Mouse (Mus musculus) heart, adult 2 months (tissue): ENCODE measurements around the gene Fahd2a.

Experiments used
- CTCF ChIP-seq: fragments of 200-600 bp; IDR thresholded peaks from 2 replicates; pipeline ENCODE4 v1.8.1; 2022; ENCODE audit warnings: antibody characterized with exemption, mild to moderate bottlenecking, moderate library complexity
- EP300 ChIP-seq: fragments of 200-500 bp; IDR thresholded peaks from 2 replicates; pipeline ENCODE4 v1.6.1; 2011; ENCODE audit warnings: low read depth, low read length, control low read depth; ENCODE audit not compliant: insufficient read depth
- POLR2A ChIP-seq: fragments of 200-500 bp; IDR thresholded peaks from 2 replicates; pipeline ENCODE4 v1.6.1; 2011; ENCODE audit warnings: mild to moderate bottlenecking, low read depth, low read length, control low read depth; ENCODE audit not compliant: insufficient read depth

GRCm38 (mm10) chr2:127449691-127450090 is 5.3 kb upstream of the Fahd2a start:
- TF ChIP-seq POLR2A, result no peak
- no peak for TF ChIP-seq CTCF
- no peak for TF ChIP-seq EP300
